Mouse (Mus musculus): ENCODE results near the gene Elp6. TPM values are rescaled to one million over a fixed set of nuclear protein-coding genes. Genes with fewer than 3 reads are reported as not detected.

The Elp6 gene
- polyA plus RNA-seq, 1 experiment from 2014 or later: 35.5 TPM

GRCm38 (mm10) chr9:110343805-110344204 is 38.8 kb downstream of the Elp6 start:
- Histone ChIP-seq H3K36me3 (ENCODE audit: poor library complexity, severe bottlenecking) (no peaks in the 10 kb centered on the region), H3K27ac (no peak overlapping the region), H3K4me1 (no peaks in the 10 kb centered on the region), H3K4me3 (no peak overlapping the region), H3K9ac (no peak overlapping the region), H3K27me3 (no peaks in the 10 kb centered on the region), H3K4me2 (no peak overlapping the region), H3K9me3 (replicated peaks) (no peaks in the 10 kb centered on the region)
- no peak for ATAC-seq
- 68% methylated on average over 6 of the region's 6 CpGs for WGBS

DNA sequence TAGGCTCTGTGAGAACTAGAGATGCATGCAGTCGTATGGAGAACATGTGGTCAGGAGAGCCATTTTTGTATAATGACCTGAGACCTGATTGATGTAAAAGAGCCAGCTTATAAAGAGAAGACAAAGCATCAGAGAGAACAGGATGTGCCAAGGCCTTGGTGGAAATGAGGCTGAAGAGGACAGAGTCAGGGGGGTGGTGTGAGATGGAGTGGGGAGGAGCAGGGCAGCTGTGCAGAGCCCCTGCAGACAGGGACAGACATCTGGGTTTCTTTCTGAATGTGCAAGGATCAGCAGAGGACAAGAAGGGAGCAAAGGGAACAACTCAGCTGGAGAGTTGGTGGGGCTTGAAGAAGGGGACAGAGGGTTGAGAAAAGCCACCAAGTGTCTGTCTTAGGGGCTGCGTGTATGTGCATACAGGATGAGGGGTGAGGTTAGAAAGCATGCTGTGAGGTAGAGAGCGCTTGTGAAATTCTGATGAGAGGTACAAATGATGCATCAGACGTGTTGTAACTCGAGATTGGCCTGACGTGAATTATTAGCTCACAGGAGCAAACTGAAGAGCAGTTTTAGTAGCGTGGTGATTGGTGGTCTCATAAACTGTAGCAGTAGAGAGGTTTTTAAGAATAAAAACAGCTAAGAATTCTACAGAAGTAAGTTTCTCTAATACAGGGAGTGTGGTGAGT is 40.2 kb downstream of the Elp6 start:
- Histone ChIP-seq H3K27me3 (no peaks in the 10 kb centered on the region), H3K9ac (no peak overlapping the region), H3K4me3 (no peak overlapping the region), H3K4me1 (no peaks in the 10 kb centered on the region), H3K27ac (no peak overlapping the region), H3K4me2 (no peak overlapping the region), H3K36me3 (ENCODE audit: poor library complexity, severe bottlenecking) (no peaks in the 10 kb centered on the region), H3K9me3 (replicated peaks) (no peaks in the 10 kb centered on the region)
- ATAC-seq: no peak
- 80% methylated on average over 7 of the region's 7 CpGs for WGBS

GRCm38 (mm10) chr9:110348899-110349298 is 43.9 kb downstream of the Elp6 start:
- Histone ChIP-seq H3K4me1 (no peaks in the 10 kb centered on the region), H3K9me3 (replicated peaks) (no peaks in the 10 kb centered on the region), H3K27me3 (no peaks in the 10 kb centered on the region), H3K4me3 (no peak overlapping the region), H3K9ac (no peak overlapping the region), H3K4me2 (no peak overlapping the region), H3K27ac (no peak overlapping the region), H3K36me3 (ENCODE audit: poor library complexity, severe bottlenecking) (no peaks in the 10 kb centered on the region)
- no peak for ATAC-seq
- WGBS: 79% methylated on average over 4 of the region's 4 CpGs

- Histone ChIP-seq H3K4me1 (no peaks in the 10 kb centered on the region), H3K36me3 (ENCODE audit: poor library complexity, severe bottlenecking) (peaks cover 4% of the 10 kb centered on the region; the same call in 1 of the 2 replicates), H3K27ac (no peak overlapping the region), H3K27me3 (no peaks in the 10 kb centered on the region), H3K9me3 (replicated peaks) (no peaks in the 10 kb centered on the region), H3K4me2 (no peak overlapping the region), H3K9ac (no peak overlapping the region), H3K4me3 (no peak overlapping the region)
- WGBS: 93% methylated on average over 5 of the region's 5 CpGs
- no peak for ATAC-seq
Observed at GRCm38 (mm10) chr9:110350188-110350587, 45.2 kb downstream of the Elp6 start.

- no peak overlapping the region for H3K4me2 ChIP-seq
- ATAC-seq: no peak
- no peak overlapping the region for H3K4me3 ChIP-seq
- no peak overlapping the region for H3K9ac ChIP-seq
- H3K4me1 ChIP-seq: no peaks in the 10 kb centered on the region
- 92% methylated on average over 5 of the region's 5 CpGs for WGBS
- H3K27me3 ChIP-seq: no peaks in the 10 kb centered on the region
- no peaks in the 10 kb centered on the region for H3K9me3 ChIP-seq (replicated peaks)
- H3K36me3 ChIP-seq (ENCODE audit: poor library complexity, severe bottlenecking): peaks cover 8% of the 10 kb centered on the region; the same call in 1 of the 2 replicates
- no peak overlapping the region for H3K27ac ChIP-seq
Observed at GRCm38 (mm10) chr9:110350612-110351011, 45.6 kb downstream of the Elp6 start.

- H3K9ac ChIP-seq: no peak overlapping the region
- no peaks in the 10 kb centered on the region for H3K4me1 ChIP-seq
- H3K27ac ChIP-seq: no peak overlapping the region
- H3K27me3 ChIP-seq: no peaks in the 10 kb centered on the region
- no peaks in the 10 kb centered on the region for H3K9me3 ChIP-seq (replicated peaks)
- peaks cover 14% of the 10 kb centered on the region; the same call in 1 of the 2 replicates for H3K36me3 ChIP-seq (ENCODE audit: poor library complexity, severe bottlenecking)
- H3K4me2 ChIP-seq: no peak overlapping the region
- 89% methylated on average over 2 of the region's 2 CpGs for WGBS
- ATAC-seq: no peak
- no peak overlapping the region for H3K4me3 ChIP-seq
Observed at GRCm38 (mm10) chr9:110351350-110351749, 46.4 kb downstream of the Elp6 start.

DNA sequence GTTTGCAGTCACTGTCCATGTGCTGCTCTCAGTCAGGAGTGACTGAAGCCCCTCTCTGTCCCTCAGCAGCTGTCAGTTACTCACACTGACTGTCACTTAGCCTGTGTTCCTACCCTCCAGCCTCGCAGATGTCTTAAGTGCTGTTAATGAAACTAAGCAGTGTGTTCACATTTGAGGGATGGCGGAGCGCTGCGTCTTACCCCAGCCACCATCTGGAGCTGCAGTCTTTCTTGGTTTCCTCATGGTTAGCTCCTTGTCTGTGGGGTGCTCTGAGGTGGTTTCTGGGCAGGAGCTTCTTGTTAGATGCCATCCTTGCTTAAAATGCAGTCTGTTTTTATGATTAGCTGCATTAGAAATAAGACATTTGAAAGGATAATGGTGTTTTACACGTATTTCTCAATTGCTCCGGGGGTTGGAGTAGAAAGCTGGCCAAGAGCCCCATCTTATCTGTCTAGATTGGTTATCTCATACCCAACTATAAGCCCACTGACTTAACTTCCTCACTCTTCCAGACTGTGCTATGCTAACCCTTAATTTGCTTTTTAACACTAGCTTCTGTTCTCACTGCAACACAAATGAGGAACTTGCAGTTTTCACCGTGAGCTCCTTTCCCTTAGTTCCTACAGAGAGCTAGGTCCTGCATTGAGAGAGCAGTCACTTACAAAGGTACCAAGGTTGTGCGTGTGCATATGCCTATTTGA is 47.1 kb downstream of the Elp6 start:
- Histone ChIP-seq H3K36me3 (ENCODE audit: poor library complexity, severe bottlenecking) (peaks cover 14% of the 10 kb centered on the region; the same call in 1 of the 2 replicates), H3K9ac (no peak overlapping the region), H3K4me1 (no peaks in the 10 kb centered on the region), H3K4me3 (no peak overlapping the region), H3K27ac (no peak overlapping the region), H3K9me3 (replicated peaks) (no peaks in the 10 kb centered on the region), H3K4me2 (no peak overlapping the region), H3K27me3 (no peaks in the 10 kb centered on the region)
- no peak for ATAC-seq
- 87% methylated on average over 8 of the region's 8 CpGs for WGBS

GRCm38 (mm10) chr9:110358341-110358740 is 53.4 kb downstream of the Elp6 start:
- 93% methylated on average over 2 of the region's 2 CpGs for WGBS
- H3K4me3 ChIP-seq: no peak overlapping the region
- no peaks in the 10 kb centered on the region for H3K9me3 ChIP-seq (replicated peaks)
- peaks cover 33% of the 10 kb centered on the region for H3K36me3 ChIP-seq (ENCODE audit: poor library complexity, severe bottlenecking)
- H3K27me3 ChIP-seq: no peaks in the 10 kb centered on the region
- no peak overlapping the region for H3K4me2 ChIP-seq
- no peak overlapping the region for H3K27ac ChIP-seq
- H3K4me1 ChIP-seq: no peaks in the 10 kb centered on the region
- no peak for ATAC-seq
- no peak overlapping the region for H3K9ac ChIP-seq

- H3K4me1 ChIP-seq: no peaks in the 10 kb centered on the region
- H3K4me2 ChIP-seq: no peak overlapping the region
- peaks cover 40% of the 10 kb centered on the region for H3K36me3 ChIP-seq (ENCODE audit: poor library complexity, severe bottlenecking)
- H3K9me3 ChIP-seq (replicated peaks): no peaks in the 10 kb centered on the region
- H3K27me3 ChIP-seq: no peaks in the 10 kb centered on the region
- WGBS: 88% methylated on average over 12 of the region's 12 CpGs
- no peak overlapping the region for H3K9ac ChIP-seq
- no peak for ATAC-seq
- no peak overlapping the region for H3K27ac ChIP-seq
- H3K4me3 ChIP-seq: no peak overlapping the region
Observed at GRCm38 (mm10) chr9:110361299-110361698, 56.3 kb downstream of the Elp6 start.

DNA sequence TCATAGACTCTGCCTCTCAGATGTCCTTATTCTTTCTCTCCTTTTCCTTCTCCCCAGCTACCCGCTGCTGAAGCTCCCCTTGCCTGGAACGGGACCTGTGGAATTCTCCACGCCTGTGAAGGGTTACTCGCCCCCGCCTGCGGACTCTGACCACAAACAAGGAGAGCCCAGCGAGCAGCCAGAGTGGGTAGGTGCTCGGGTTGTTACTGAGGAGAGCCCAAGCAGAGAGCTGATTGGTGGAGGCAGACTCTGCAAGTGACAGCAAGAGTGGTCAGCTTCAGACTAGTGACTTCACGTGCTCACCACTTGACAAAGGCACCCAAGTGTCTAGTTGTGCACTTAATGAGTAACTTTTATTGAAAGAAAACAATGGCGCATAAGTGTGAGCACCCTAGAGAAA is 57.4 kb downstream of the Elp6 start:
- peaks cover 42% of the 10 kb centered on the region for H3K36me3 ChIP-seq (ENCODE audit: poor library complexity, severe bottlenecking)
- H3K4me2 ChIP-seq: no peak overlapping the region
- no peaks in the 10 kb centered on the region for H3K9me3 ChIP-seq (replicated peaks)
- WGBS: 84% methylated on average over 10 of the region's 10 CpGs
- peaks cover 2% of the 10 kb centered on the region; the same call in 1 of the 2 replicates for H3K4me1 ChIP-seq
- no peak overlapping the region for H3K9ac ChIP-seq
- no peak for ATAC-seq
- no peak overlapping the region for H3K4me3 ChIP-seq
- H3K27ac ChIP-seq: no peak overlapping the region
- H3K27me3 ChIP-seq: no peaks in the 10 kb centered on the region

GRCm38 (mm10) chr9:110366746-110367145 is 61.8 kb downstream of the Elp6 start:
- Histone ChIP-seq H3K27me3 (no peaks in the 10 kb centered on the region), H3K27ac (no peak overlapping the region), H3K4me1 (peaks cover 2% of the 10 kb centered on the region; the same call in 1 of the 2 replicates), H3K4me2 (no peak overlapping the region), H3K9ac (no peak overlapping the region), H3K9me3 (replicated peaks) (no peaks in the 10 kb centered on the region), H3K4me3 (no peak overlapping the region), H3K36me3 (ENCODE audit: poor library complexity, severe bottlenecking) (peaks cover 45% of the 10 kb centered on the region)
- 90% methylated on average over 5 of the region's 5 CpGs for WGBS
- no peak for ATAC-seq

GRCm38 (mm10) chr9:110369860-110370259 is 64.9 kb downstream of the Elp6 start:
- no peak overlapping the region for H3K9ac ChIP-seq
- H3K4me1 ChIP-seq: peaks cover 2% of the 10 kb centered on the region; the same call in 1 of the 2 replicates
- H3K36me3 ChIP-seq (ENCODE audit: poor library complexity, severe bottlenecking): peaks cover 48% of the 10 kb centered on the region
- no peak overlapping the region for H3K4me2 ChIP-seq
- no peaks in the 10 kb centered on the region for H3K27me3 ChIP-seq
- no peaks in the 10 kb centered on the region for H3K9me3 ChIP-seq (replicated peaks)
- ATAC-seq: no peak
- no peak overlapping the region for H3K27ac ChIP-seq
- 90% methylated on average over 3 of the region's 3 CpGs for WGBS
- H3K4me3 ChIP-seq: no peak overlapping the region
